Mouse (Mus musculus) G1E (cell line): ENCODE results near the gene Lrrc8d. TPM values are rescaled to one million over a fixed set of nuclear protein-coding genes. Genes with fewer than 3 reads are reported as not detected.
"Not testable (repeated sequence)": the region's sequence is repeated elsewhere in the genome, so short reads cannot be mapped to it uniquely, and the experiment has no call there.

Experiments
- ATAC-seq: 2 replicates; pipeline ENCODE4 v1.8.0; 2016; ENCODE audit warnings: mild to moderate bottlenecking; ENCODE audit not compliant: insufficient number of reproducible peaks, poor library complexity, low FRiP score, severe bottlenecking; ENCODE audit errors: extremely low read depth
- DNase-seq: peaks from one replicate; pipeline ENCODE4 v3.0.0; 2012; ENCODE audit warnings: low spot score
- H3K27me3 ChIP-seq: 2 replicates; pipeline ENCODE4 v1.6.1; 2012; ENCODE audit warnings: mild to moderate bottlenecking, low read length, inconsistent platforms; ENCODE audit not compliant: insufficient read depth
- H3K36me3 ChIP-seq: replicated peaks from 2 replicates; pipeline ENCODE3; 2012; ENCODE audit warnings: mild to moderate bottlenecking, inconsistent platforms
- H3K4me1 ChIP-seq: 2 replicates; pipeline ENCODE4 v1.6.1; 2012; ENCODE audit warnings: low read depth, low read length, inconsistent platforms, mixed read lengths; ENCODE audit not compliant: insufficient read depth
- H3K4me3 ChIP-seq: 2 replicates; pipeline ENCODE4 v1.5.1; 2012; ENCODE audit warnings: low read depth, mild to moderate bottlenecking, inconsistent platforms, low read length, moderate library complexity, mixed read lengths
- H3K9me3 ChIP-seq: replicated peaks from 2 replicates; pipeline ENCODE4 v1.6.1; 2012; ENCODE audit warnings: inconsistent platforms
- CTCF ChIP-seq: IDR thresholded peaks from 2 replicates; pipeline ENCODE4 v1.5.1; 2012; ENCODE audit warnings: low read depth, low read length, inconsistent platforms, mixed read lengths
- GATA1 ChIP-seq: IDR thresholded peaks from 2 replicates; pipeline ENCODE4 v1.6.1; 2012; ENCODE audit warnings: borderline replicate concordance, low read length, inconsistent platforms, mixed read lengths
- GATA2 ChIP-seq: IDR thresholded peaks from 2 replicates; pipeline ENCODE4 v1.6.1; 2012; ENCODE audit warnings: low read depth, low read length, inconsistent platforms, borderline replicate concordance
- POLR2AphosphoS5 ChIP-seq: IDR thresholded peaks from 2 replicates; pipeline ENCODE4 v1.6.1; 2012; ENCODE audit warnings: low read depth, low read length, inconsistent platforms; ENCODE audit not compliant: insufficient replicate concordance
- TAL1 ChIP-seq: conservative IDR thresholded peaks from 2 replicates; pipeline ENCODE4 v1.6.1; 2012; ENCODE audit warnings: low read depth, low read length, inconsistent platforms, mixed read lengths
- polyA plus RNA-seq: library from polyadenylated mRNA; stranded (reverse); fragments of >175 nt; gene quantifications from 2 replicates; pipeline ENCODE4 v1.2.3, GENCODE M21; 2012
- total RNA-seq, 2 experiments: library from RNA; stranded (forward) in 1 of 2; stranded (reverse) in 1 of 2; fragments of 200-1000 nt in 1 of 2; fragments of >200 nt in 1 of 2; fragmentation: Nextera tagmentation in 1 of 2; gene quantifications; 2 replicates each; pipeline ENCODE4 v1.2.3; 2014 to 2017

The Lrrc8d gene
- total and polyA plus RNA-seq, 3 experiments: 0.23 to 0.38 TPM; not detected in 1

- no peaks in the 10 kb centered on the region for H3K27me3 ChIP-seq
- H3K9me3 ChIP-seq: no peaks in the 10 kb centered on the region
- no peaks in the 10 kb centered on the region for H3K4me1 ChIP-seq
- ATAC-seq (peak; percentile 56; the same call in 1 of the 2 replicates), DNase-seq (peak; percentile 40)
- H3K4me3 ChIP-seq: no peak overlapping the region
- H3K36me3 ChIP-seq: no peaks in the 10 kb centered on the region
- TF ChIP-seq CTCF (peak; percentile 39; the same call in 1 of the 2 replicates), GATA1 (no peak)
These were observed 14.7 kb upstream of the Lrrc8d start for GRCm38 (mm10) chr5:105684861-105685600.

GRCm38 (mm10) chr5:105685780-105686305 lies 13.9 kb upstream of the Lrrc8d start:
- DNase-seq, ATAC-seq, H3K4me1 ChIP-seq, H3K9me3 ChIP-seq, H3K36me3 ChIP-seq, H3K27me3 ChIP-seq, H3K4me3 ChIP-seq: not testable (repeated sequence)

- no peaks in the 10 kb centered on the region for H3K36me3 ChIP-seq
- H3K4me3 ChIP-seq: no peak overlapping the region
- no peaks in the 10 kb centered on the region for H3K4me1 ChIP-seq
- DNase-seq (no peak), ATAC-seq (no peak)
- TF ChIP-seq GATA1 (no peak), GATA2 (no peak), CTCF (no peak), POLR2AphosphoS5 (no peak), TAL1 (no peak)
- H3K9me3 ChIP-seq: no peaks in the 10 kb centered on the region
- no peaks in the 10 kb centered on the region for H3K27me3 ChIP-seq
These were observed 13.3 kb upstream of the Lrrc8d start for GRCm38 (mm10) chr5:105686331-105686995.

- Histone ChIP-seq H3K27me3 (no peaks in the 10 kb centered on the region), H3K36me3 (no peaks in the 10 kb centered on the region), H3K4me1 (no peaks in the 10 kb centered on the region), H3K9me3 (no peaks in the 10 kb centered on the region), H3K4me3 (no peak overlapping the region)
- no peak for ATAC-seq
- DNase-seq: no peak
- TF ChIP-seq POLR2AphosphoS5 (no peak), GATA2 (no peak), TAL1 (no peak), GATA1 (no peak), CTCF (no peak)
These were observed 9.0 kb upstream of the Lrrc8d start for GRCm38 (mm10) chr5:105690502-105691454.

GRCm38 (mm10) chr5:105691645-105692044 lies 8.1 kb upstream of the Lrrc8d start:
- Histone ChIP-seq H3K4me1 (no peaks in the 10 kb centered on the region), H3K4me3 (no peak overlapping the region), H3K36me3 (no peaks in the 10 kb centered on the region), H3K9me3 (peaks cover 3% of the 10 kb centered on the region), H3K27me3 (no peaks in the 10 kb centered on the region)
- no peak for DNase-seq
- ATAC-seq: no peak
- TF ChIP-seq GATA2 (no peak), TAL1 (no peak), POLR2AphosphoS5 (no peak)

- Histone ChIP-seq H3K36me3 (no peaks in the 10 kb centered on the region), H3K4me3 (no peak overlapping the region), H3K27me3 (no peaks in the 10 kb centered on the region), H3K4me1 (no peaks in the 10 kb centered on the region), H3K9me3 (peaks cover 9% of the 10 kb centered on the region)
- DNase-seq (no peak), ATAC-seq (no peak)
- TF ChIP-seq GATA1 (no peak), GATA2 (no peak)
These were observed 5.3 kb upstream of the Lrrc8d start for GRCm38 (mm10) chr5:105694339-105694930.
